Mouse (Mus musculus) layer of hippocampus, adult 8-10 months (tissue): ENCODE measurements around the gene Itm2b. TPM values are rescaled to one million over a fixed set of nuclear protein-coding genes. Genes with fewer than 3 reads are reported as not detected.

Experiments used
- DNase-seq, 2 experiments: peaks; one replicate each; pipeline ENCODE4 v3.0.0; 2022; ENCODE audit warnings: low spot score in 2 of 2
- total RNA-seq, 4 experiments: library from RNA; stranded (reverse); gene quantifications; 2 replicates each; pipeline ENCODE4 v1.2.4; 2022

Itm2b gene
- total RNA-seq, 4 experiments from 2014 or later: 897 to 1,139 (median 988) TPM

DNA sequence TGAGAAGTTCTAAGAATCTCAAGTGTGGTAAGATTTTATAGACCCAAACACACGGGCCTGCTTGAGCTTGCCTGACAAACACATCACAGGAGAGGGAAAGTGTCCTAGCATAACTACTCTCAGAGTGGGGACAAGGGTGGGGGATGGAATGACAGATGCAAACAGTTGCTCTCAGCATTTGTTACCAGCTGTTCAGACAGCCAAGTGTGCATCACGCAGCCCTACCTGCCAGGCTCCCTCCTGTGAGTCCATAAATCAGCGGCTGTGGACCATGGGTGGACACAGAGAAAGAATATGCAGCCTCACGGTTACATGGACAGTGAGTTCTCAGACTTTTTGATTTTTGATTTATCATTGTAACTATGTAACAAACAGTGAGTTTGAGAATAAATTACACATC, 15.5 kb downstream of the Itm2b start:
- DNase-seq: no peak

DNA sequence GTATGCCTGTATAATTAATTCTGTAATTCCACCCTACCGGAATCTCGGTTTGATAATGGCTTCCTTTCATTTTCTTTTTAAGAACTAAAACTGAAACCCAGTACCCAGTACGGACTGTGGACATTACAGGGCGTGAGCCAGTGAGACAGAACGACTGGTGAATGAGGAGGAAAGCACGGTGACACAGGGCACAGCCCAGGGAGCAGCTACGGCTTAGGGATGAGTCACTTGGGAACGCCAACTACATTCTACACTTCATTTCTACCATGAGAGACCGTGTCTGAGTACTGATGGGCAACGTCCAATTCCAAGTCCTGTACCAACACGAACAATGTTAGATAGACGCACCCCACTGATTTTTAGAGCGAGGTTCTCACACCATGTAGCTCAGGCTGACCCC, 16.1 kb downstream of the Itm2b start:
- no peak for DNase-seq

DNA sequence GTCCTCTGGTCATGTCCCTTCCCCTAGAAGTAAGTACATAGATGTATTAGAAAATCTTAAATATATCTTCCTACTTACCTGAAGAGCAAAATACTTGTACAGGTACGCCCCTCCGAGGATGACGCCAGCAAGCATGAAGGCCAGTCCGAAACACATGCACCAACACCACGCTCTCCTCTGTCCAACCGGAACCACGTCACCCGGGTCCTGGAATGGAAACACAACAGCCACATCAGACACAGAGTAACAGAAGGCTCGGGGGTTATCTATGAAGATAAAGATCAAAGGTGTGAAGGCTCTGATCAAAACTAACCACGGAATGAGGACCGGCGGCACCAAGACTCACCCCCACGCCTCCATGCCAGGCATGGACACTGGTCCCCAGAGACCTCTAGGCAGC, 16.9 kb downstream of the Itm2b start:
- no peak for DNase-seq

DNA sequence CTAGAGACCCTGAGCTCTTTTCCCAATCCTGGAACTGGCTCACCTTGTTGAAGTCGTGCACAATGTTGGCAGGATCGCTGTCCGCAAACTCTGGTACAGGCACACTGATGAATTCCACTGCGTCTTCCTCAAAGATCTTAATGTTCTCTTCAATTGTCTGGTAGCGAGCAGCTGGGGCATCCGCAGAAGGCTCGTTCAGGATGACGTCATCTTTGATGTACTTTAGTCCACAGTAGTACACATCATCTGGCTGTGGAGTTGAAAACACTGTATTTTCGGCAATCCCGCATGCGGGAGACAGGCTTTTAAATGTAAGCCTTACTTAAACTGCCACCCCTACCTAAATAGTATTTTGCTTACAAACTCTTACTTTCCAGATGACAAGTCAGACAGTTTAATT, 18.8 kb downstream of the Itm2b start:
- DNase-seq: peak in 1 of 2 experiments; percentile 38

DNA sequence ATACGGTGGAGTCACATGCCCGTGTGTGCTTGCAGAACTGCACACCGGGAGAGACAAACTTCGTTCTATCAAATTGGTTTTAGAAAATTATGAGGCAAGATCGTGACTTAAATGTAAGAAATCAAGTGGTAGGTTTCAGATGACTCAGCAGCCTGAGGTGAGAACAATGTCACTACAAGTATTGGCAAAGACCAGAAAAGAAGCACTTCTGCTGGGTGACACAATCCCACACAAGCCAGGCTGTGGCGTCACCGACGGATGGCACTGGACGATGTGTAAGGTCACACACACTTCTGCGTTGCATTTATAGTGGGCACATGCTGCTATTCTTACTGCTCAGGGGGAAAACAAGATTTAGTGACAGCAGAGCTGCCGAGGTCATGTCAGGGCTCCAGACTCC, 21.3 kb downstream of the Itm2b start:
- DNase-seq: no peak

DNA sequence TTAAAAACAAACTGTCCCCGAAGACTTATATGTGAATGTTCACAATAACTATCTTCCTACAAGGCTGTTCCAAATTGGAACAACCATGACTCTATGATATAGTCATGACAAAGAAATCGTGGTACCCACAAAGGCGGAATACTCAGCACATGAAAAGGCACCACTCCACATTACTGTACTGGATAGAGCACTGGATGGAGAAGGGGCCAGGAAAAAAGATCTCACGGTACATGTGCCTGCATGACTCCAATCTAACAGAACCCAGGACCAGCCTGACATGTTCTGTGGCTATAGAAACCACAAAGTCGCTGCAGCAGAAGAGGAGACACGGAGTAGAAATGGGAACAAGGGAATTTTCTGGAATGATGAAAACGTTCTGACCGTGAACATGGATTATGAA, 30.4 kb downstream of the Itm2b start:
- no peak for DNase-seq

DNA sequence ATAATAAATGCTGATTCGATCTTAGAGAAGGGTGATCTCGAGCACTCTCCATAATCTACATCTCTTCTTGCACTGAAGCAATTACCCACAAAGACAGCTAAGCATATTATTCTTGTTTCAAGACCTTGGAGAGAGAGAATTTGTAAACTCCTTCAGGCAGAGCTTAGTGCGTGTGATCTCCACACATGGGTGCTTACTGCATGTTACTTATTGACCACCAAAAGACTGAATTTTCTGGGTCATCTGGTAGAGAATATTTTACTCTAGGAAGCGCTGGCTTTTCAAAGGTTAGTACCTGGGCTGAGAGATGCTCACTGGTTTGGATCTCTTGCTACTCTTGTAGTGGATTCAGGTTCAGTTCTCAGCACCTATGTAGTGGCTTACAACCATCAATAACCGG, 34.0 kb downstream of the Itm2b start:
- DNase-seq: no peak

DNA sequence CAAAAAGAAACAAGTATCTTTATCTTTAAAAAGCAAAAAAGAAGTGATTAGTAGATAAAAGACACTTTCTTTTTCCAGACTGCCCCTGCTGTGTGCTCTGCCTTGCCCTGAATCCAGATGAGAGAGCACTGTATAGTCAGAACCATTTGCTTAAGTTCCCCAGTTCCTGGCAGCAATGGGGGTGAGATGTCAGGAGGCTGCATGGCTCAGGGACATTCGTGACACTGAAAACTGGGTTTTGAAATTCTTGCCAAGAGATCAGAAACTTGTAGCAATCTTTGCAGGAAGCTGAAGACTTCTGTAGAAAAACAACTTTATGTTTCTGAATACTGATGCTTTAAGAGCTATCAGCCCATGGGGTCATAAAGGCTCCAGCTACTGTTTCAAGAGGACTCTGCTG, 35.1 kb downstream of the Itm2b start:
- no peak for DNase-seq

DNA sequence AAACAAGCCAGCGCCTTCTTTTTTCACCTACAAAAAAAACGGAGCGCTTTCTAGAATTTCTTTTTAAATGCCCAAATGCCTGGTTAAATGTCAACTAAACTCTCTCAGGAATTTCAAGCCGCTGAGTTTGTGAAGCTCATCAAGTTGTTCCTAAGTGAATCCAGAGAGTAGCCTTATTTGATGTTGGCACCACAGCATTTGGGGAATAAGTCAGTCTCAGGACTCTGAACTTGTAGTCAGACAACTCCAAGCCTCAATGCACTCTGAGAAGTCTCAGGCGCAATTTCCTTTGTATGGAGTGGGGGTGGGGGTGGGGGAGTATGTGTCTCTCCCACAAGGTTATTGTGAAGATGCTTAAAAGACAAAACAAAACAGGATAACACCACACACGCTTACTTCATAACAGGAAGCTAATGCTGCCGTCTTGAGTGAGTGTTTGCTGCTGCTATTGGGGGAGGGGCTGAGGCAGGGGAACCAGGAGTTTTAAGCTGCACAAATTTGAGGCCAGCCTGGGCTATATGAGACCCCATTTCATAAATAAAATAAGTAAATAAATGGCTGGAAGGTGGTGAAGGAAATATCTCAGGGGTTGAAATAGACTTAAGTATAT, 35.9 kb downstream of the Itm2b start:
- no peak for DNase-seq

DNA sequence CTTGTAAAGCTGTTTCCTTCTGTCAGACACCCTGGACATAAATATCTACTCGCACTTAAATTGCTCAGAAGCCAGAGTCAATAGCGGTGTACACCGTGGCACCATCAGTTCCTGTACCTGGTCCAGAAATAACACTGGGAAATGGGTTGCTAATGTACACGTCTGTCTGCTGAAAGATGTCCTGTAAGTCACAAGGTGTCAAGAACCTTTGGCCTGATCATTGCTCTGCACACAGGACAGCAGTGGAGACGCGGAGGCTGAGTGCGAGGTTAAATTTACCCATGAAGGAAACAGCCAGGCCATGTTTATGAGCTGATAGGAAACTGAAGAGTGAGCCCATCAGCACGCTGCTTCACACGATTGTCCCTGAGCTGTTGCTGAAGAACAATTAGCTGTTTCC, 37.8 kb downstream of the Itm2b start:
- DNase-seq: no peak

DNA sequence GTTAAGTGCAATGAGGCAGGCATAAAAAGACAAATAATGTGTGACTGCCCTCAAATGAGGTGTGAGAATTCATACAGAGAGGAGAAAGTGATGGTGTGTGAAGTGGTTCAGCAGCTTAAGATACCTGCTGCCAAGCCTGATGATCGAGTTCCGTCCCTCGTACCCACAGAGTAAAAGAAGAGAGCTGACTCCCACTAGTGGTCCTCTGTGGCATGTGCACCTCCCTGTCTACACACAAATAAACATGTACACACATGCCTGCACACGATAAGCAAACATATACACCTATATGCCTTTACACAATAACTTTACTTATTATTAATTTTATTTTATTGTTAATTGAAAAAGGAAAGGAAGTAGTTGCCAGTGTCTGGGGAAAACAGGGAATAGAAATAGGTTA, 39.5 kb downstream of the Itm2b start:
- no peak for DNase-seq

DNA sequence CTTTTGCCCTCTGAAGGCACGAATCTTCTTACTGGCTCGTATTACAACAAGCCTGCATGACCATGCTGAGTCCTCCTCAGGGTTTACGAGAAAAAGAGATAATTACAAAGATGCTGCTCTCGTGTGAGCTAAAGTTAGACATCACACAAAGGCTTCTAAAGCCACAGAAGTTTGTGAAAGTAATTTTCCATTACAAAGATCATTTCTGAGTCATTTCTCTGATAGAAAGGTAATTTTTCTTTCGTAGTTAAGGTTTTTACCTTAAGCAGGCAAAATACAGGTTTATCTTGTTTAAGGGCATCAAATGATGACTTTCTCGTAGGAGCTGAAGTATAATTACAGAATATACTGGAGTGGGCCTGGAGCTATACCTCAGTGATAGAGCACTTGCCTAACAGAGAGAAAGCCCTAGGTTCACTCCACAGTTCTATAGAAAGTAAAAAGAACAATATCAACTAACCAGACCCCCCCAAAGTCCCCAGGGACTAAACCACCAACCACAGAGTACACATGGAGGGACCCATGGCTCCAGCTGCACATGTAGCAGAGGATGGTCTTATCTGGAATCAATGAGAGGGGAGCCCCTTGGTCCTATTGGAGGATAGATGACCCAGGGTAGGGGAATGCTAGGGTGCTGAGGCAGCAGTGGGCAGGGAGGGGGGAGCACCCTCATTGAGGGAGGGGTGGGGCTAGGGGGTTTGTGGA, 44.9 kb downstream of the Itm2b start:
- no peak for DNase-seq

DNA sequence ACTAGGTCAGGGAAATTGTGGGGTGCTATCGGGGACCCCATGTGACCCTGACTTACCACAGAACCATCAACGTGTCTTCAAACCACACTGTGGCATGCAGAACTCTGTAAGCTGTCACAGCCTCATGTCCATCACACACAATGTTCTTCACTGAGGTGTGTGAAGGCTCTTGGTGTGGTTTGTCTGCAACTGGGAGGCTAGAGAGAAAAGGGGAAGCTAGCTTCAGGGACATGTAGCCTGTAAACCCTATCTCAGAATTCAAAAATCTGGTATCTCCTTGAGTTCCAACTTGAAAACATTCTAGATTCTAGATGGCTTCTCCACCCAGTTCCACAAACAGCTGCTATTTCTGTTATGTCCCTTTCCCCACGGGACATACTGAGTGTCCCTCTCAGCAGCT, 45.5 kb downstream of the Itm2b start:
- DNase-seq: no peak

DNA sequence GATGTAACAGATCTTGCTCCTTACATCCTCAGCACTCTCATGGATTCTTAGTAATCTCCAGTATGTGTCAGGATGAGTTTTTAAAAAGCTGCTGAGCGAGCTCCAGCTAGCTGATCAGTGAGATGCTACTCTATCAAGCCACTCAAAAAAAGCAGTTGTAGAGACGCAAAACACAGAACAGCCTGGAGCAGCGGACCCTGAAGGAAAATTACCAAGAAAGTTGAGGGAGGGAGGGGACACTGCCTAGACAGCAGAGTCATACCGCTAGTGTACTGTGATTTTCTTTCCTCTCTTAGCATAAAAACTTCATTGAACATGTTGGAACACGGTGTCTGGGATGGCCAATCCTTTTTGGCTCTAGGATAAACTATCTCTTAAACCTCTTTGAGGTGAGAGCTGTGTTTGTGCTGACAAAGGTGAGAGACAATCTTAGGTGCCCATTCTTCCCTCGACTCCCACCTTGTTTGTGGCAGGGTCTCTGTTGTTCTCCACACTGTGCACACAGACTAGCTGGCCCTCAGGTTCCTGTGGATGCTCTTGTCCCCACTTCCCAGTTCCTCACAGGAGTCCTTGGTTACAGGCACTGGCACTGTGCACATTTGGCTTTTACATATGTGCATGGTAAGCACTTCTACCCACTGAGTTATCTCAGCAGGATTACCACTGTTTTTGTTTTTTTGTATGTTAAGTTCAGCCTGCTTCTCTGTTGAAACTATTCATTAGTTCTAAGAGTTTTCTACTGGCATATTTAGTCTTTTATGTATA, 48.6 kb downstream of the Itm2b start:
- DNase-seq: no peak

DNA sequence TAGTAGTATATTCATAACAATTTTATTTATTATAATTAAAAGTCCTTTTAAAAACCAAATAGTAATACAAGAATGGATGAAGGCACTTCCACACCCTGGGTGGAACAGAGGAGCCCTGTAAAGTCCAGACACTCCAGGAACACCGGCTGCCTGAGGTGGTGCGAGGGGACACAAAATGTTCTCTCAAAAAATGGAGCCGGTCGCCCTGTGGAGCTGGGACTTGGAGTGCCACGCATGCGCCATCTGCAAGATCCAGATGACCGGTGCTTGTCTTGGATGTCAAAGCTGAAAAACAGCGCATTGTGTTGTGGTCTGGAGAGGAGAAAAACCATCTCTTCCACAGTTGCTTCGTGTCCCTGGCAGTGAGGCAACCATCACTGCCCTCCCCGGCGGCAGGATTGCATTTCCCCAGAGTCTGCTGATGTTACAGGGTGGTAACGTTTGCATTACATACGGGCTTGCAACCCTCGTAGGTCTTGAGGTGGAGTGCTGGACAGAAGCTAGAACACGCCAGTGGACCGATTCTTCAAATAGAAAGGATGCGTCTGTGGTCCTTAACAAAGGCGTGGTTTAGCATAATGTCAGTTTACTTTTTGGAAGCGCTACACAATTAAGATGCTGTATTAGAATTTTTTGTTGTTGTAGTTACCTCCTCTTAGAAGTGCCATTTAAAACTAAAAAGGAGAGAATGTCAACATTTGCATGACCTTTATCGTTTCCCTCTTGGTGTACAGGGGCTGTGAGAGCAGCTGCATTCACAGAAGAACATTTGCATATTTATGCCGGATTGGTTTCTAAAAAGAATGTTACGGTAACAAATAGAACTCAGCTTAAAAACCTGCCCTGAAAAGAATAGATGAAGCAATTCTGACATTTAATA, 49.9 kb downstream of the Itm2b start:
- no peak for DNase-seq

DNA sequence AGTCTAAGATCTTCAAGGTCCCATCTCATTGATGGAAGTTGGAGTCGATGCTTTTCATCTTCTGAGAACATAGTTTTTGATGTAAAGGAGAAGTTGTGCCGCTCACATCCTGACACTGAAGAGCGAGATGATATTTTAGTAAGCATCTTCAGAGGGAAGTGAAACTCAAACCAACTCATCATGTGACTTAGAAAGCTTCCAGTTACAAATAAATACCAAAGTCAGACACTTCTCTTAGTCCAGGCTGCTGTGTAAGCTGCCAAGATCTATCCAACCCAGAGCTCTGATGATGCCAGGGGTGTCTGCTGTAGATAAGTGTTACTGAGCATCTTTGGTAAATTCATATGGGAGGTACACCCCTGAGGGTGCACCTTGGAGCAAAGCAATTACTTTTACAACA, 51.2 kb downstream of the Itm2b start:
- no peak for DNase-seq

DNA sequence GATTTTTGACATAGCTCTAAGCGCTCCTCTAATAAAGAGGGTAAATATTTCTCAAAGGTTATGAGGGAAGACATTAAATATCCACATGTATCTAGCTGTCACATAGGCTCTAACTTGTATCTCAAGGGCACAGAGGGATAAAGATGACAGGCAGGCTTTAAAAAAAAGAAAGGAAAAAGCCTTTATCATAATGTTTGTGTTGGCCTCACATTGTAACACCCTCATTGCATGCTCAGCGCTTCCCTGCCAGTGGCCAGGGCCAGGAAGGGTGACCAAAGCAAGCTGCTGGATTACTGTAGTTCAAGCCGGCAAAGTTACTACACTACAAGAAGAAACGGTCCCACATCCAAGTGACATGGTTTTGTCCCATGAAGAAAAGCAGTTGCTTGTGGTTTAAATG, 53.7 kb downstream of the Itm2b start:
- DNase-seq: no peak

DNA sequence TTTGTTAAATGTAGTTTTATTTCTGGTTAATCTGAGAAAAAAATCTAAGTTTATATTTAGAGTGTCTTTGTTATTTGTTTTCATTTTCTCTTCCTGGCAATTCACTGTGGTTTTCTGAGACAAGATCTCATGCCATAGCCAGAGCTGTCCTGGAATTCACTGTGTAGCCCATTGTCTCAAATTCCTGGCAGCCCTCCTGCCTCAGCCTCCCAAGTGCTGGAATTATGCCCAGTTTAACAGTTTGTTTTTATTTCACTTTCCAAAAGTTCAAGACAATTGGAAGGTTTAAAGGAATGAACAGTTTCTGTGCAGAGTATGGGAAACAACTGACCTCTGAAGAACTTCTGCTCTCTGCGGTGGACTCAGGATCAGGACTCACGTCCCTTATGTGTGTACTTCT, 55.2 kb downstream of the Itm2b start:
- DNase-seq: no peak

DNA sequence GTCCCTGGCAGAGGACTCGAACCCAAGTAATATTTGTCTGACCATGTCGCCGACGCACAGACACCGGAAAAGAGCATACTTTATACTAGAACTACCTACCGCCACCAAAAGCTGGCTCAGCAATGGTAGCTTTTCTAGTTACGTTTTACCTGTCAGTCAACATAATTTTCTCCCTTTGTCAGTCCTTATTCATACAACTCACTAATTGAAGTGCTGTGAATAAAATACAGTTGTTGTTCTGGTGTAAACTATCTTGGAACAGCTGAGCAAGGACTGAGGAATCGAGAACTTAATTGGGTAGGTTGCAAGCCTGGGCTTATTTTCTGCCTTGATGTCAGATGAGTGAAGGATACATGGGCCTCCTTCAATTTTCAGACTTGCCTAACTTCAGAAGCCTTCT, 58.6 kb downstream of the Itm2b start:
- DNase-seq: no peak

DNA sequence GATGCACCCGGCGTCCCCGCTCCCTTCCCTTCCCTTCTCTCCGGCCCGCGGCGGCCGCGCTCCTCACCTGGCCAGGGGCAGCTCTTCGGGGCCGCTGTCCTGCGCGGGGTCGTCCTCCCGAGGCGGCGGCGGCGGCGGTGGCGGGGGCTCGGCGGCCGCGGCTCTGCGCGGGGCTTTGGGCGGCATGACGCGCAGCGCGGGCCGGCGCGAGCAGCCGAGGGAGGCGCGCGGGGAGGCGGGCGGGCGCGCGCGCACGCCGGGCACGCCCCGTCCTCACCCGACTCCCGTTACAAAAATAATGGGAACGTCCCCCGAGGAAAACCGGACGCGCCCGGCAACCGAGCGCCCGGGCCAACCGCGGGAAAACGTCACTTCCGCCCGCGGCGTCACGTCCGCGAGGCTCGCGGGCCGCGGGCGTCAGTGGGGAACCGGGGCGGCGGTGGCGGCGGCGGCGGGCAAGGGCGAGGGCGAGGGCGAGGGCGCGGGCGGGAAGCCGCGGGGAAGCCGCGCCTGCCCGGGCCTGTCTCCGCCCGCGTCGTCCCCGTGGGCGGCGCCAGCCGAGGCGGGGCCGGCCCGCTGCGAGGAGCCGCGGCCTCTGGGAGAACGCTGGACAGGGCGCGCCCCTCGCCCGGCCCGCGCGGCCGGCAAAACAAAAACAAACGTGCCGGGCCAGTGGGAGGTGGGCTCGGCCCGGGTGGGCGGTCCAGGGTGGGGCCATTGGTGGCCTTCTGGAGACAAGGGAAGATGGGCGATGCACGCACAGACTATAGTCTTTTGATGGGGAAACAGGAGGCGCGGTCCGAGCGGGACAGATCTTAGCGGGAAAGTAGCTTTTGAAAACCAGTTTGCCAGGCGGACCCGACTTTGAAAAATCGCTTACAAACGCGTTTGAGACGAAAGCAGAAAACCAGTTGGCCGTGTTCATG, 59.4 kb downstream of the Itm2b start, which contains the start of gene Rb1:
Gene Rb1, minus strand, starts transcription at position 367 of the 926 bp plus-strand sequence.
- peak; percentile 52 to 63 for DNase-seq
